Mouse (Mus musculus) Muller cell, postnatal 12 days (primary cell): Measurements from ENCODE around the gene Wfikkn2.
"Not testable (repeated sequence)": the region's sequence is repeated elsewhere in the genome, so short reads cannot be mapped to it uniquely, and the experiment has no call there.

Experiments
- DNase-seq: peaks from one replicate; pipeline ENCODE4 v3.0.0-alpha.2; 2015; ENCODE audit errors: inconsistent ontology term

The Wfikkn2 gene

DNA sequence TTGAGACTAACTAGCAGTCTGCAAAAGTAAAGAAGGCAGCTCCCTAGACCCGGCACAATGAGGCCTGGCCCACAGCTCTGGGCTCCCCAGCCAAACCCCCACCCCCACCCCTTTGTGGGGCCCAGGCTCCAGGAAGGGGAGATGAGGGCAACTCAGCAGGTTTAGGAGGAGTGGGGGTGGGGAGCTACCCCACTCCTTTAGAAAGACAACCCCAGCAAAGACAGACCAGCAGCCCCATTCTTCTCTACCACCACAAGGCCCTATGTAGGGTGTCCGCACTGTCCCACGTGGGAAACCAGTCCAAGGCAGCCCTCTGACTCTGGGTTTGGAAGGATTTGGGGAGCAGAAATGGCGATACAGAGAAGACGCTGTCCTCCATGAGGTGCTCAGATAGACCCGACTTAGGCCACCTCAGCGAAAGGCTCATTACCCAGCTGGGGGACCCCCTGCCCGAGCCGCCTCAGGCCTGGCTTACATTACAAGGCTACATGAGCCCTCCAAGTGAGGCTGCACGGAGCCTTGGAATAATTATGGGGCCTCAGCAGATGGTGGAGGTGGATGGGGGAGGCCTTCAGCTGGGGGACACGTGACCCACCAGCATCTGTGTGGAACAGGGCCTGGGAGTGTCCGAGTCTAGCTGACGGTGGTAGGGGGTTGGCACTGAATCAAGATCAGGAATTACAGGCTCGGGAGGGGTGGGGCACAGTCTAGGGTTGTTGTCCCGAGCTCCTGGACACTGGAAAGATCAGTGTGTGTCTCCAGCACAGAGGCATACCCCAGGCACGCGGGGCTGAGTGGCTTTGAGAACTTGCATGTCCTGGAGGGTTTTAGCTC is at the start of gene Wfikkn2:
Wfikkn2 (minus strand) TSS at position 51 of the 834 bp plus-strand sequence.
- DNase-seq, result no peak

DNA sequence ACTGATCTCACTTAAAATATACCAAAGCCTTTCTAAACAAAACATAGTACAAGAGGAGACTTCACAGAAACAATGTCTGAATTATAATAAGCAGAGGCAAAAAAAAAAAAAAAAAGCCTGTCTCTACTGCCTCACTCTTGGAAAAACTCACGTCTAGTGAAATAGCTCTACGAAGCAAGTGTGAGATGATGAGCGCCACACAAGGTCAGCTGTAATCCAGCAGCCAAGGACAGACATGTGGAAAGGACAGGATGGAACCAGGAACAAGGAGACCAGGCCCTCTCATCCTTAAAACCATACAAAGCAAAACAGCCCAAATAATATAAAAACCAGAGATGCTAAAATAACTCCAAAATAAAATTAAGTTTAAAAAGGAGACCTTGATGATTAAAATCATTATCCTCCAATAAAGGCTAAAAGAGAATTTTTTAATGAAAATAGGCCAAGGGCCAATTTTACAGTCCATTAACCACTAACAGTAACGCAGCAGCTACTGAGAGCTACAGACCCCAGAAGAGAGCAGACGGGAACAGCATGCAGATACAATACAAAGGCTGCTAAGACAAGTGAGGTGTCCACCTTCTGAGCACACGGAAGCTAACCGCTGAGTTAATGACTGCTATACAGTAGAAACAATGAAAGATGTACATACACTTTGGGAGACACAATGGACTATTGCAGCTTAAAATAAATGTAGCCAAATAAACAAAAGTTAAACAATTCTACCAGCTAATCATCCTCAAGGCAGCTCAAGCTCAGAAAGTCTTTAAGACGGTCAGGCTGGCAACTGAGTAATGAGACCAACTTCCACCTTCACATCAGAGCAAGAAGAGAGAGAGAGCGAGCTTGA is 49.4 kb upstream of the Wfikkn2 start:
- no peak for DNase-seq

- DNase-seq, result no peak
Measured at GRCm38 (mm10) chr11:94290062-94290740, 44.4 kb upstream of the Wfikkn2 start.

- DNase-seq, result no peak
Measured at GRCm38 (mm10) chr11:94287105-94287504, 41.3 kb upstream of the Wfikkn2 start.

- no peak for DNase-seq
Measured at GRCm38 (mm10) chr11:94285886-94286574, 40.2 kb upstream of the Wfikkn2 start.

GRCm38 (mm10) chr11:94283536-94284099 is 37.8 kb upstream of the Wfikkn2 start:
- no peak for DNase-seq

DNA sequence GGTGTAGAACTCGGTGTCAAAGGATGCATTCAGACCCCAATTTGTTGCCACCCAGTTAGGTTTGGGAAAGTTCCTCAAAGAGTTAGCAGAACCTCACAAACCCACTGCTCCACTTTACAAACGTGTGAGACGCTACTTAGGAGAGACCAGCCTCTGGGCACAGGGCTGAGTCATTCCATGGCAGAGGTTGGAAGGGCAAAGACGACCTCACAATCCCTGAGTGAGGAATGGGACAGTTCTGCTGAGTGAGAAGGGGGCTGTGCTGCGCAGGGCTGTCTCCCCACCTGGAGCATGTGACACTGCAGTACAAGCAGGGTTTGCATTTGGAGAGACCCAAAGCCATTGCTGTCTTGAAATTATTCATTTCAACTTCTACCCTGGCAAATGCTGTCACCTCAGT is 36.5 kb upstream of the Wfikkn2 start:
- DNase-seq, result no peak

GRCm38 (mm10) chr11:94281199-94282181 is 35.7 kb upstream of the Wfikkn2 start, which contains the start of gene Gm21885:
Gene Gm21885, plus strand, starts transcription at chr11:94281873.
- DNase-seq, result no peak

DNA sequence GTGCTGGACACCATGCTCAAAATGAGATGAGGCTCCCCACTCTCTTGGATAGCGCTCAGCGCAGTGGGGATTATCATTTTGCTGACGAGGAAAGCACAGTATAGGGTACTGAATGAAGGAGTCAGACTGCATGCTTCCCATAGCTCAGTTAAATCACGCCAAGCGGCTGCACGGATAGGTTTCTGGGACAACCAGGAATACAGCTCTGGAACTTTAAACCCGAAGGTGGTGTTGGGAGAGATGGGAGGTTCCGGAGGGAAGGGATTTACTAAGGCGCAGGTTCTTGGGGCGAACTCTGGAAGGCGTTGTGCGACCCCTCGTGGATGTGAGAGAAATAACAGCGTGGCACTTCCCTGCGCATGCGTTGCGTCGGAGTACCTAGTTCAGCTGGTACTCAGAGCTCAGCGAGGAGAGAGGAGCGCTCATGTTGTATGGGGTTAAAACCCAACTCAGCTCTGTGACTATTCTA is 31.1 kb upstream of the Wfikkn2 start:
- DNase-seq, result peak; percentile 89

DNA sequence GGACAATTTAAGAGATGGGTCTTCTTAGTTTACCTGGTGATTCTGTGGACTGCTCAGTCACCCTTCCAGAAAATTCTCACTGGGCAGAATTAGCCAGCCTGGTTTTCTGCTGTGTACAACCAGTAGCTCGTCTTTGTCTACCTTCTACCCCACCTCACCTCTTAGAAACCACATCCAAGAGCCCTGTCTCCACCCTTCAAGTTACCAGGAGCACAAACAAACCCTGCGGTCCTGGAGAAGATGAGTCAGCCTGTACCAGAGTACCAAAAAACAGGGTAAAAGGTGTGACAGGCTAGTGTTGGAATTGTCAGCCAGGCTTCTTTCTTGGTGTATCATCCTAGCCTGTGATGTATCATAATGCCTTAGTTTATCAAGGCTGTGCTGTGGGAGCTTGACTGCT is 29.9 kb upstream of the Wfikkn2 start:
- DNase-seq, result no peak

DNA sequence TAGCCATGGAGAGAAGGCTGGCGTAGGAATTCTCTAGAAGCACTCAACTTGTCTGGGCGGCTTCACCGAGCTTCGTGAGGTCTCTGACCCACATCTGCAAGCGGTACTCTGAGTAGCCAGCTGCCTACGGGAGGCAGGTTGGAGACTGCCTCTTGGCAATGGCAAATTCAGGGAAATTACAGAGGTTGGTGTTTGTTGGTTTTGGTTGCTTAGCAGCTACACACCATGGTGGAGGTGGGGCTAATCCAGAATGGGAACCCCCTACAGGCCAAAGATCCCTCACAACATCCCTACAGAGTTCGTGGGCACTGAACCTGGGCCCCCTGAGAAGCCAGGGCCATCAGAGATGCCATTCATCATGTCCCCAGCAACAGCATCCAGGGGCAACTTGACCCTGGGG is 29.4 kb upstream of the Wfikkn2 start:
- DNase-seq, result no peak

DNA sequence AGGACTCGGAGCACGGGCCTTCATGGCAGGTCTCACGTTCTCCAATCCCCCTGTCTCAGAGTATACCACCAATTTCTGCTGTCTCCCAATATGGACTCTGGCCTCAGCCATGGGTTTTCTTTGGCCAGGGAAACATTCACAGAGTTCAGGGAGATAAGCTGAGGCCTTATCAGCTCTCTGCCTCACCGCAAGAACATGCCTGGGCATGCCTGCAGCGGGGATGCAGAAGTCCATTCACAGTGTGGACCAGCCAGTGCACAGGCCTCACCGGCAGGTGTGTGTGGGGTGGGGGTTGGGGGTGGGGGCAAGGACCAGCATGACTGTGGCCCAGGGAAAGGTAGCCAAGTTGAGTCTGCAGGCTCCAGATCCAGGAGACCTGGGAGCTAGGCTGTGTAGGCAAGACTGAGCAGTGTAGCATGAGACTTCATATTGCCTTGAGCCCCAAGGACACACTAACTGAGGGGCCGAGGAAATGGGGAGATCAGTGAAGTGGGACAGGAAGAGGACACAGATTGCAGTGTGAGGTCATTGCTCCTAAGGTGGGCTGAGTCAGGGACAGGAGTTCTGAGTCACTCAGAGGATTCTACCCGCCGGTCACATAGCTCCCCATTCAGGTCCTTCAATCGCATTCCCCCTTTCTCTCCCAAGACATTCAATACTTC is 28.5 kb upstream of the Wfikkn2 start:
- DNase-seq, result no peak

GRCm38 (mm10) chr11:94272960-94273927 is 27.4 kb upstream of the Wfikkn2 start:
- no peak for DNase-seq

- no peak for DNase-seq
Measured at GRCm38 (mm10) chr11:94271015-94271414, 25.2 kb upstream of the Wfikkn2 start.

DNA sequence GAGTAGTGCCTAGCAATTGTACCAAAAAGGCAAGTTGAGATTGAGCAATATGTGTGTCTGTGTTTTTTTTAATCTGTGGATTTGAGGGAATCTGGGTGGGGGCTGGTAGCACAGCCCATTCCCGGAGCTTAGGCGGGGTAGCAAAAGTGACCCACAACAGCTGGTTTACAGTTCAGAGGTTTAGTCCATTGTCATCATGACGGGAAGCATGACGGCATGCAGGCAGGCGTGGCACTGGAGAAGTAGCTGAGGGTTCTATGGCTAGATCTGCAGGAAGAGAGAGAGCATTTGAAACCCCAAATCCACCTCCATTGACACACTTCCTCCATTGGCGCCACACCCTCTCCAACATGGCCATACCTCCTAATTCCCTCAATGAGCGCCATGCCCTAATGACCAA is 24.1 kb upstream of the Wfikkn2 start:
- no peak for DNase-seq

- no peak for DNase-seq
Measured at GRCm38 (mm10) chr11:94268761-94269160, 23.0 kb upstream of the Wfikkn2 start.

GRCm38 (mm10) chr11:94266155-94266554 is 20.4 kb upstream of the Wfikkn2 start:
- not testable (repeated sequence) for DNase-seq
